Mouse (Mus musculus): ENCODE measurements around the gene Stambpl1. TPM values are rescaled to one million over a fixed set of nuclear protein-coding genes. Genes with fewer than 3 reads are reported as not detected.

The Stambpl1 gene
- total RNA-seq, 2 experiments from 2014 or later, result 4.8 to 6.6 TPM

DNA sequence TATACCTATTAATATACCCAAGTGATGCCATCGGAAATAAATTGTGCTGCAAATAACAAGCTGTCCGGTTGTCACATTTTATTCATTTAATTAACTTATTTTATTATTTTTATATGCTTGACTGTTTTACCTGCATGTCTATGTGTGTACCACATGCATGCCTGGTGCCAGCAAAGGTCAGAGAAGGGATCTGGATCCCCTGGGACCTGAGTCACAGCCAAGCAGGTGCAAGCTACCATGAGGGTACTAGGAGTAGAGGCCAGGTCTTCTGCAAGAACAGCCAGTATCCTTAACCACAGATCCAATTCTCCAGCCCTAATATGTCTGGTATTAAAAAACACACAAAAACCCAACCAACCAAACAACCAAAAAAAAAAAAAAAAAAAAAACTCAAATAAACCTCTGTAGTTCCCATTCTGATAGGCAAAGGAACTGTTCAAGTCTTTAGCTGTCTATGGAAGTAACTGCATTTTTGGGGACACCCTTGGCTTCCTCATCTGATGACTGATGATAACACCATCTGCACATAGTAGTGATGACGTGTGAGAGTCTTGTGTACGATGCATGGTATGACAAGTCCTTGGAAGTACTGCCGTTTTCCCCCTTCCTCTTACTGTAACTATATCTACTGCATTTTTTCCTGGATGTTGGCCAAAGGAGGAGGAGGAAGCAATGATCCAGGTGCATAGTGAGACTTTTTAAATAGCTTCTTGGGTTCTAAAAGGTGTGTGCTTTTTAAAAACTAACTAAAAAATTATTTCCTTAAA, 48.4 kb downstream of the Stambpl1 start:
- no peak for DNase-seq

DNA sequence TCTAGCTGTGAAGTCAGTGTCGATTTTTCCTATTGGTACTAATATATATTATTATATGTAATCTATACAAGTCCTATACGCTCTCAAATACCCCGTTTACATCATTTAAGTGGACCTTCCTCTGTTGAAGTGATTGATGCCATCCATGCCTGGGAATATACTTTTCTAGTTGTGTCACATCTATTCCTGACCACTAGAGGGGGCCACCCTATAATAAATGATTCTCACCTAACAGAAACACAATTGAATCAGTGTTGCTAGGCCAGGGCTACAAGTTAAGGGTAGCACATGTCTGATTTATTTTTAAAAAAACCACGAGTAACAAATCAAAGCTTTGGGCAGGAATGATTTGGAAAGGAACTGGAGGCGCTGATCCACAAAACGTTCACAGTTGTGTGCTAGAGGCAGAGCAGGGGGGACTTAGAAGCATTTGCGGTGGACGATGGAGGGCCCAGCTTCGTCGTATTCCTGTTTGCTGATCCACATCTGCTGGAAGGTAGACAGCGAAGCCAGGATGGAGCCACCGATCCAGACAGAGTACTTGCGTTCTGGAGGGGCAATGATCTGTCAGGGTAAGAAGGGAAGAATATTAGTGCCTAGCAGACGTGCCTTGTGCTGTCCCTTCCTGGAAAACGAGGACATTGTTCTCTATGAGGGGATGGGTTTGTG, 49.4 kb downstream of the Stambpl1 start:
- peak; percentile 33 for DNase-seq

DNA sequence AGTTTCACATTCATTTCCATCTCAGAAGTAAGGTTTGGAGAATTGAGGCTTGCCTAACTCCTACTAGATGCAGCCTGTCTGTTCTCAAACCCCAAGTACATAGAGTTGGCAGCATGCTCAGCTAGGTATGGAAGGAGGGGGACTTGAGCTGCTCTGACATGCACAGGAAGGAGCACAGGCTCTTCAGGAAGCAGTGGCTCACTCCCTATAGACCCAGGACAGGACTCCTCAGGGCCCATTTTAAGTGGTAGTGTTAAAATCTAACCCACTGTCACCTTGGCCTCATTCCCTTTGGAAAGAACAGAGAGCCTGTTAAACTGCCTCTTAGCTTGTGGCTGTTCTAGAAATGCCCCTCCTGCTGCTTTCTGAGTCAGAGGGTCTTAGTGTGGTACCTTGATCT, 50.9 kb downstream of the Stambpl1 start:
- no peak for DNase-seq

- DNase-seq, result peak; percentile 67
These were observed 52.0 kb downstream of the Stambpl1 start for GRCm38 (mm10) chr19:34244056-34244455.

DNA sequence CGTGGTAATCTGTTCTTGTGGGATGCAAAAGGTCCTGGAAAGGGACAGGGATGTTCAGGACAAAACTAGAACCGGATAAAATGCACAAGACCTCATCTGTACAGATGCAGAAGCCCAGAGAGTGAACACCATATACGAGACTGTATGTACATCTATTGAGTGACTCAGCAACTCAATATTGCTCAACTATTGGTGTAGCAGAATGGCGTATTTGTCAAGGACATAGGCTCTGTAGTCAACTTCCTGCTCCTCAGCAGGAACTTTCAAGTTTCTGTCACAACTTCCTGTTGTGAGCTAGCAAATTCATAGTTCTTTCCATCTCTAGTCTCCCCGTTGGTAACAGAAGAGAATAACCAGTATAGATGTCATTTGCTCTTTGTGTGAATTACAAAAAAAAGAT, 56.5 kb downstream of the Stambpl1 start:
- DNase-seq, result no peak

DNA sequence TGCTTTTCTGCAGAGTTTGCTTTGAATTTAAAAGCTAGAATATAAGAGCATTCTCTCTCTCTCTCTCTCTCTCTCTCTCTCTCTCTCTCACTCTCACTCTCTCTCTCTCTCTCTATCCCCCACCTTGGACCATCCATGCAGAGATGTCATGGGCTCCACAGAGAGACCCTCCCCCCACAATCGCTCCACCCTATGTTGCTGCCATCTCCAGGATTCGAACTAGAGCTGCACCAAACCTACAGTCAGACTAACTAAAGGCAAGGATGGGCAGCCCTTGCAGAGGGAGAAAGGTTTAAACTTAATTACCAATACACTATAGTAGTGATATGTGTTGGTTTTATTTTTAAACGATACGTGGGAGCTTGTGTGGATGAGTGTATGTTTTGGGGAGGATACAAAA, 58.6 kb downstream of the Stambpl1 start:
- no peak for DNase-seq

- no peak for DNase-seq
These were observed 59.9 kb downstream of the Stambpl1 start for GRCm38 (mm10) chr19:34251900-34252299.

DNA sequence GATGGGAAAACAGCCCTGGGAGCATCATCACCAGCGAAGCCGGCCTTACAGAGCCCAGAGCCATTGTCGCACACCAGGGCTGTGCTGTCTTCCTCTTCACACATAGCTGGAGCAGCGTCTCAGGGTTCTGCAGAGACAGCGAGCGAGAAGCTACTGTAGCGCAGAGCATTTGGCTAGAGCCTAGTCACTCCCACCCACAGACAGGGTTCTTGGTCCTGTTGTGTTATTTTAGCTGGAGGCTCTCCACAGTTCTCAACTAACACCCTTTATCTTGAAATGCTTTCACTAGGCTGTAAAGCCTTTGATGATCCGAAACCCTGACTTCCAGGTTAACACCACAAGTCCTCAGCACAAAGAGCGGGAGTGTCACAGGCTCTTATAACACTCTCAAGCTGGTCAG, 60.4 kb downstream of the Stambpl1 start:
- no peak for DNase-seq

GRCm38 (mm10) chr19:34254101-34254879, 62.3 kb downstream of the Stambpl1 start:
- DNase-seq, result no peak

DNA sequence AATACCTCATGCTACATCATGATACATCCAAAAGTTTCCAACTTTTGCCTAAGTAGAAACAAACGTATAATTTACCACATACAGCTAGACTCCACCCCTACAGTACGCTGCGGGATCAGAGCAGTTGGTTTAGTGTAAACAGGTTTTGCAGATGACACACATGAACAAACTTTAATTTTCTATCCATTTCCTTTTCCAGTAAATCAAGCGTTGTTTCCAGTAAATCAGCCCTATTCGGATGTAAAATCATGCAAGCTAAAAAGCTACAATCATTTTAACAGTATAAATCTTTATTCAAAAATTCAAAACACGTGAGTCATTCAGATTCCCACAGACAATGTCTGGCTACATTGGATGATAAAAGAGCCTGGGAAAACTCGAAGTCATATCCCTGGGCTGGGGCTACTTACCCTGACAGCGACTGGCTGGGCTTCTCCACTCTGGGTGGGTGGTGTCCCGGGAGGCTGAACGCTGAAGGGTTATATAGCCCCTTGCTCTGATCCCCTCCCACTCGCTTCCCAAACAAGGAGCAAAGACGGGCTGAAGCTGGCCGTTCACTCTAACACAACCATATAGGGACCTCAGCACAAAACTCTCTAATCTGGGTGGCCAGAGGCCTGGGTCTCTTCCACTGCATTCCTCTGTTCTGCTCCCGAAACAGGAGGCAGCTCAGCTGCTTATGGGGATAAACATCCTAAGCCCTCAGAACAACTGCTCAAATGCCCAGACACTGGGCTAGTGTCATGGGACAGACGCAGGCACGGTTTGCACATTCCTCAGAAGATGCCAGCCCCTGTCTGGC, 63.1 kb downstream of the Stambpl1 start, which contains the start of gene Acta2:
Acta2 (minus strand) TSS at position 711 of the 802 bp plus-strand sequence.
- no peak for DNase-seq

GRCm38 (mm10) chr19:34256149-34256548, 64.1 kb downstream of the Stambpl1 start:
- DNase-seq, result no peak

GRCm38 (mm10) chr19:34256936-34257335, 64.9 kb downstream of the Stambpl1 start:
- DNase-seq, result no peak

- DNase-seq, result no peak
These were observed 70.4 kb downstream of the Stambpl1 start for GRCm38 (mm10) chr19:34262273-34262974.

DNA sequence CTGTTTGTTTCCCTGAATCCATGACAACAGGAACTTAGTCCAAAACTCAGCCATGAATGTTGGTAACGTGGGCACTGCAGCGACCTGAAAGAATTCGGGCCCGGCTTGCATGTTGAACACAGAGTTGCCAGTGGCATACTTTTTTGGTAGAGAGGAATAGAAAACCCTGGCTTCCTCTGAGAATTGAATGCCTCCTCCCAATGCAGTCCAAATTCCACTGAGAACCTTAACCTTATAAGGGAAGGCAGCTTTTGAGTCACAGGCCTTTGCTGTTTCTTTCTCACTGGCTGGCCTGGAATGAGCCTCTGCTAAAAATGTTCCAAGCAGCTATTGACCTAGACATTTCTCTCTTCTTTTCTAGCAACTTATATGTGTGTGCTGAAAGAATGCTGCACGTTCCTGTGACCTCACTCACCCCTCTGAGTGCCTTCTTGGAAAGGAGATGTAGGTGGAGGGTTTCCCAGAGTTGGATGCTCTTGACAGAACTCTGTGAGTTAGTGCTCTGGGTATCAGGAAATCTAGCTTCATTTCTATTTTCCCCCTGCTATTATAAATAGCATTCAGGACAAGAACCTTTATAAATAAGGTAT, 73.7 kb downstream of the Stambpl1 start:
- DNase-seq, result no peak

GRCm38 (mm10) chr19:34268991-34269390, 77.0 kb downstream of the Stambpl1 start:
- no peak for DNase-seq

GRCm38 (mm10) chr19:34270106-34270726, 78.2 kb downstream of the Stambpl1 start:
- DNase-seq, result no peak

DNA sequence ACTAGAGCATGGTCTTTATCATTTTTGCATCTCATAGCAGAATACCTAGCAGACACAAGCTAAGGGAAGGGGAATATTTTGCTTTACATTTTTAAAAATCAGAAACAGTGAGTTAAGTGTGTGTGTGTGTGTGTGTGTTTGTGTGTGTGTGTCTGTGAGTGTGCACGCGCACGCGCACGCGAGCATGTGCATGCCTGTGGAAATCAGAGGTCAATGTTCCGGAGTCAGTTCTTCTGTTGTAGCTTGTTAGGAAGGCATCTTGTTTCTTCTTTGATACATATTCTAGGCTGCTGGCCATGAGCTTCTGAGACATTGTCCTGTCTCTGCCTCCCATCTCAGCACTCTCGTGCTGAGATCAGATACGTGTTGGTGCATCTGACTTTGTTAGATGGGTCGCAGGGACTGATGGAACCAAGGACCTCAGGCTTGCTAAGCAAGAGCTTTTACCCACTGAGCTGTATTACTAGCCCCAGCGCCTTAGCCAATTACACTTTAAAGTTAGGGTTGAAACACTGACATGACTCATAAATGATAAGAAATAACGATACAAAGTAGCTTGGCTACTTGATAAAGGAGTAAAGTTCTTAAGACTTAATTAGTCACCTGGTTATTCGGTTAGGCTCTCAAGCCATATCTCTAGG, 78.9 kb downstream of the Stambpl1 start:
- no peak for DNase-seq

DNA sequence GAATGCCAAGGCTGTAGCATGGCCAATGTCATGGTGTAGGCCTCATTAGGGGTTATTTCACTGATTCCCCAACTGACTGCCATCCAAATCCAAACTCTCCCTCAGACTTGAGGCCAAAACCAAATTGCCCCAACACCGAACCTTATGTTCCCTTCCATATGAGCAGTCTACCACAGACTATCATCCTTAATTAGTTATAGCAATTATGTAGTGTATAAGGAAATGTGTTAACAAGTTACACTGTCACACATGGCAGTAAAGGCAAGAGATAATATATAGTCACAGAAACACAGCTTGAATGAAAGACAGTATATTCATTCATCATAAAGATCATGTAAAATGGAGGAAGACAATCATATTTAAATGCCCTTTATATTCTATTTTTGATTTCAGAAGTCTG, 81.0 kb downstream of the Stambpl1 start:
- DNase-seq, result no peak

- DNase-seq, result no peak
These were observed 86.0 kb downstream of the Stambpl1 start for GRCm38 (mm10) chr19:34278078-34278477.

- no peak for DNase-seq
These were observed 91.6 kb downstream of the Stambpl1 start for GRCm38 (mm10) chr19:34283614-34284013.
